Mouse (Mus musculus) stomach, embryonic 14.5 days (tissue): Measurements from ENCODE around the gene Gm20388. TPM values are rescaled to one million over a fixed set of nuclear protein-coding genes. Genes with fewer than 3 reads are reported as not detected.
"Not testable (repeated sequence)": the region's sequence is repeated elsewhere in the genome, so short reads cannot be mapped to it uniquely, and the experiment has no call there.

Experiments
- ATAC-seq: fragments of 200-750 bp; cut with Nextera tagmentation; 2 replicates; pipeline ENCODE4 v1.8.0; 2017; ENCODE audit warnings: low read depth, moderate TSS enrichment; ENCODE audit not compliant: insufficient number of reproducible peaks, insufficient read depth, low FRiP score
- H3K27ac ChIP-seq: fragments of 300-500 bp; sonication (generic); 2 replicates; pipeline ENCODE4 v1.5.1; 2014; ENCODE audit warnings: mild to moderate bottlenecking, low read length, moderate library complexity, mixed read lengths
- H3K27me3 ChIP-seq: fragments of 300-500 bp; sonication (generic); 2 replicates; pipeline ENCODE4 v1.6.1; 2014; ENCODE audit warnings: low read length, control low read depth, mixed read lengths; ENCODE audit not compliant: control insufficient read depth, insufficient read depth
- H3K36me3 ChIP-seq: fragments of 300-500 bp; sonication (generic); 2 replicates; pipeline ENCODE4 v1.6.1; 2014; ENCODE audit warnings: mild to moderate bottlenecking, control low read depth, low read length, moderate library complexity, mixed read lengths; ENCODE audit not compliant: control insufficient read depth, insufficient read depth
- H3K4me1 ChIP-seq: fragments of 300-500 bp; sonication (generic); 2 replicates; pipeline ENCODE4 v1.6.1; 2014; ENCODE audit warnings: low read length, control low read depth, mixed read lengths; ENCODE audit not compliant: control insufficient read depth, insufficient read depth
- H3K4me2 ChIP-seq: fragments of 300-500 bp; sonication (generic); replicated peaks from 2 replicates; pipeline ENCODE4 v1.6.1; 2014; ENCODE audit warnings: low read depth, low read length, control low read depth
- H3K4me3 ChIP-seq: fragments of 300-500 bp; sonication (generic); 2 replicates; pipeline ENCODE4 v1.5.1; 2014; ENCODE audit warnings: low read depth, low read length, control low read depth
- H3K9ac ChIP-seq: fragments of 300-500 bp; sonication (generic); replicated peaks from 2 replicates; pipeline ENCODE4 v1.6.1; 2014; ENCODE audit warnings: low read depth, mild to moderate bottlenecking, control low read depth, low read length, moderate library complexity, mixed read lengths
- H3K9me3 ChIP-seq: fragments of 300-500 bp; sonication (generic); 2 replicates; pipeline ENCODE4 v1.6.1; 2016; ENCODE audit warnings: low read depth, low read length, control low read depth; ENCODE audit not compliant: control insufficient read depth
- whole genome bisulfite sequencing: fragments of 180-500 bp; shearing (Covaris S2); extraction: QIAGEN DNeasy Blood & Tissue Kit; methylation state at CpG from one replicate; pipeline ENCODE4 v1.1.7; 2014; 5-methylcytosine and 5-hydroxymethylcytosine counted together
- polyA plus RNA-seq: library from polyadenylated mRNA; unstranded; fragments of >200 nt; fragmentation: Nextera tagmentation; extraction: Ambion mirVana; gene quantifications from 2 replicates; pipeline ENCODE4 v1.2.1, GENCODE M21; 2014

The Gm20388 gene
- polyA plus RNA-seq, 1 experiment from 2014 or later, result 11.4 TPM

DNA sequence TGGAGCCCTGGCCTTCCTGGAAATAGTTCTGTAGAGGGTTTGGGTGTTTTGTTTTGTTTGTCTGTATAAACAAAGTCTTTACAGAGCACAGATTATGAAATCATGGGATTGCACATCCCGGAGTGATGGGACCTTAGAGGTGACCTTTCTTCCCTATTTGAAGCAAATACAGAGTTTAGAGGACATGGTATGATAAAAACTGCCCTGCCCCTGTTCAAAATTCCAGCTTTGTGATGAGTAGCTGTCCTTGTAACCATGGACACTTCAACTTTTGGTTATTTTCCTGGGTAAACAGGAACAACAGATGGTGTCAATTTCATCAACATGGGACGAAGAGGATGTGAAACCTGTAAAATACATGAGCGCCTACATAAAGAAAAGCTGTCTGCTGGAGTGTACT is 3133.3 kb downstream of the Gm20388 start:
- H3K9ac ChIP-seq, result no peak overlapping the region
- no peak overlapping the region for H3K4me3 ChIP-seq
- WGBS, result 80% methylated on average over 3 of the region's 3 CpGs
- no peaks in the 10 kb centered on the region for H3K27me3 ChIP-seq
- ATAC-seq, result no peak
- H3K4me1 ChIP-seq, result peaks cover 23% of the 10 kb centered on the region
- H3K36me3 ChIP-seq, result peaks cover 4% of the 10 kb centered on the region; the same call in 1 of the 2 replicates
- H3K4me2 ChIP-seq, result no peak overlapping the region
- no peak overlapping the region for H3K27ac ChIP-seq
- no peaks in the 10 kb centered on the region for H3K9me3 ChIP-seq

DNA sequence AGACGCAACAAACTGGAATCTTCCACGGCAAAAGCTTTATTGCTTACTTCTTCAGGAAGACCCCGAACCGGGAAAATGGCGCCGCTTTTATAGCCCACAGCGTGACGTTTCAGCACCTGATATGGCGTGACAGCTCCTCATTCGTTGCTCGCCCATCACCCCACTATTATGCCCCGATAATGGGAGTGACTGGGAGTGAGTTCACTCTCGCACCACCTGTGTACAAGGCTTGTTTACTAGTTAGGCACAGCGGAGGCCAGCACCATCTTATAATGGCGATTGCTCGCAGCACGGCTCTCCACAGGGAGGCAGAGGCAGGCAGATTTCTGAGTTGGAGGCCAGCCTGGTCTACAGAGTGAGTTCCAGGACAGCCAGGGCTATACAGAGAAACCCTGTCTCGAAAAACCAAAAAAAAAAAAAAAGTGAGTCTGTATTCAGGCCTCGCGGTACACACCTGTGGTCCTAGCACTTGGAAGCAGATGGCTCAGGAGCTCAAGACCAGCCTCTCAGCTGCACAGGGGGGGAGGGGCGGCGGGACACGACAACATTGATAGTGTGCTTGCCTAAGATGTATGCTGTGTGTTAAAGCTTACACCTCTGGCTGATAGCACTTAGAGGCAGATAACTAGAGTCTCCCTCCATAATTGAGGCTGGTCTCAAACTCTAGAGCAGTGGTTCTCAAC is 3134.2 kb downstream of the Gm20388 start:
- H3K9ac ChIP-seq, H3K4me2 ChIP-seq, H3K27ac ChIP-seq, H3K4me3 ChIP-seq, H3K27me3 ChIP-seq, ATAC-seq, H3K36me3 ChIP-seq, H3K9me3 ChIP-seq: not testable (repeated sequence)
- H3K4me1 ChIP-seq, result peaks cover 18% of the 10 kb centered on the region
- WGBS, result 94% methylated on average over 23 of the region's 23 CpGs

DNA sequence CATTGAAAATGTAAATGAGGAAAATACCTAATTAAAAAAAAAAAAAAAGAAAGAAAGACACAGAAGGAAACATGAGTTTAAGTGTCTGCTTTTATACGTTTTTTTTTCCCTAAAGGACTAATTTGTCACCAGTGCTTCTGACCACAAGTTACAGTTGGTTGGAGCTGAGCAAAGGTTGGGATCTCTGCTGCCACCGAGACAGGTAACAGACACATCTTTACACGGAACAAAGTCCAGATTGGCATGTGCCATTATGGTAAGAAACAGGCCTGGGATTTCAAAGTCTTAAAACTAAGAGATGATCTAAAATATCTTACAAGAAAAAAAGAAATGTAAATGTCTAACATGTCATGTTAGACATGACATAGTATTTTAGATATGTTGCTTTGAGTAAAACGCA is 3136.1 kb downstream of the Gm20388 start:
- WGBS, result 71% methylated on average over 4 of the region's 4 CpGs
- H3K9ac ChIP-seq, result no peak overlapping the region
- no peak overlapping the region for H3K27ac ChIP-seq

DNA sequence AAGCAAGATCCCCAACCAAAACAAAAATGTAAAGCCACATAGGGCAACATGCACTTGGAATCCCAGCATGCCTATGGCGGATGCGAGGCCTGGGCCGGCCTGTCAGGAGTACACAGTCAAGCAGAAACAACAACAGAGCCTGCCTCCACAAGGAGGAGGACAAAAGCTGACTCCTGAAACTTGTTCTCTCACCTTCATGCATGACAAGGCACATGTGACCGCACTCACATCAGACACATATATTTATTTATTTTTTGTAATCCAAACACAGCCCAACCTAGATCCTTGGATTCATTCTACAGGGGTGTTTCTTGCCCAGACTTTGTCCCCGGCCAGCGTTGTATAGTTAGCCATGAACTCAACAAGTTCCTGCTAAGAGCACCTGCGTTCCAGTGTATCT is 3137.2 kb downstream of the Gm20388 start:
- H3K9ac ChIP-seq, result no peak overlapping the region
- H3K4me1 ChIP-seq, result peaks cover 11% of the 10 kb centered on the region; the same call in 1 of the 2 replicates
- H3K9me3 ChIP-seq, result no peaks in the 10 kb centered on the region
- ATAC-seq, result no peak
- H3K4me3 ChIP-seq, result no peak overlapping the region
- no peak overlapping the region for H3K4me2 ChIP-seq
- peaks cover 4% of the 10 kb centered on the region; the same call in 1 of the 2 replicates for H3K36me3 ChIP-seq
- H3K27me3 ChIP-seq, result no peaks in the 10 kb centered on the region
- 83% methylated on average over 7 of the region's 7 CpGs for WGBS
- no peak overlapping the region for H3K27ac ChIP-seq

More for the DNA sequence above, 3136.1 kb downstream of the Gm20388 start:
- no peak overlapping the region for H3K4me3 ChIP-seq
- no peak overlapping the region for H3K4me2 ChIP-seq
- H3K27me3 ChIP-seq, result no peaks in the 10 kb centered on the region
- no peaks in the 10 kb centered on the region for H3K9me3 ChIP-seq
- H3K4me1 ChIP-seq, result peaks cover 9% of the 10 kb centered on the region; the same call in 1 of the 2 replicates
- ATAC-seq, result no peak
- H3K36me3 ChIP-seq, result peaks cover 4% of the 10 kb centered on the region; the same call in 1 of the 2 replicates

GRCm38 (mm10) chr8:123048402-123048801 is 3137.8 kb downstream of the Gm20388 start:
- ATAC-seq, result no peak
- peaks cover 4% of the 10 kb centered on the region; the same call in 1 of the 2 replicates for H3K36me3 ChIP-seq
- no peaks in the 10 kb centered on the region for H3K27me3 ChIP-seq
- H3K9ac ChIP-seq, result no peak overlapping the region
- H3K27ac ChIP-seq, result no peak overlapping the region
- H3K4me2 ChIP-seq, result no peak overlapping the region
- H3K4me1 ChIP-seq, result peaks cover 8% of the 10 kb centered on the region; the same call in 1 of the 2 replicates
- no peaks in the 10 kb centered on the region for H3K9me3 ChIP-seq
- 90% methylated on average over 7 of the region's 7 CpGs for WGBS
- no peak overlapping the region for H3K4me3 ChIP-seq

DNA sequence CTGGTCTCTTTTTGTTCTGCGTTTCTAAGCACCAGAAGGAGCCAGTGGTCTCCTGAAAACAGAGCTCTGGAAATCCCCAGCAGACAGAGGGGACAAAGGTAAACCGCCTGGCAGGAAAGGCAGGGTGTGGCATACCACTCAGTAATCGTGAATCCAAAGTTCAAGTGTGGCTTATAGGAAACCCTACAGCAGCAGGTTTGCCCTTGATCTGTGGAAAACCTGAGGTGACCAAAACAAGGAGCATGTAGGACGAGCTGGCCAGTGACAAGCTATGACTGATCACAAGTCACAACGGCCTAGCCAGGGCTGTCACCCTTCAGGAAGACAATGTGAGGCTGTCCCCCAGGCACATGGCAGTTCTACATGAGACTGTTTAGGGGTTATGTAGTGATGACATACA is 3140.8 kb downstream of the Gm20388 start:
- WGBS, result 59% methylated on average over 5 of the region's 5 CpGs
- H3K27ac ChIP-seq, result no peak overlapping the region; the same call in 1 of the 2 replicates
- H3K4me1 ChIP-seq, result 0 out of 2 replicates have a peak, but pooled peaks cover 2% of the 10 kb centered on the region
- no peak overlapping the region for H3K4me2 ChIP-seq
- peak; percentile 56; the same call in 1 of the 2 replicates for ATAC-seq
- no peak overlapping the region for H3K9ac ChIP-seq
- no peaks in the 10 kb centered on the region for H3K36me3 ChIP-seq
- no peaks in the 10 kb centered on the region for H3K27me3 ChIP-seq
- no peaks in the 10 kb centered on the region for H3K9me3 ChIP-seq
- no peak overlapping the region for H3K4me3 ChIP-seq

GRCm38 (mm10) chr8:123062721-123063120 is 3152.1 kb downstream of the Gm20388 start, which contains the start of gene Spg7:
TSS of gene Spg7 (plus strand) at chr8:123062942.
- H3K4me3 ChIP-seq, result no peak within 1 kb of the TSS
- H3K27ac ChIP-seq, result no peak within 1 kb of the TSS
- no peaks in the 10 kb centered on the region for H3K9me3 ChIP-seq
- H3K36me3 ChIP-seq, result peaks cover 8% of the 10 kb centered on the region; the same call in 1 of the 2 replicates
- H3K4me1 ChIP-seq, result peaks cover 15% of the 10 kb centered on the region
- ATAC-seq, result no peak
- no peaks in the 10 kb centered on the region for H3K27me3 ChIP-seq
- no peak within 1 kb of the TSS for H3K9ac ChIP-seq
- 70% methylated on average over 7 of the region's 7 CpGs for WGBS
- no peak within 1 kb of the TSS for H3K4me2 ChIP-seq

- no peaks in the 10 kb centered on the region for H3K27me3 ChIP-seq
- no peak for ATAC-seq
- H3K27ac ChIP-seq, result no peak overlapping the region
- WGBS, result 81% methylated on average over 4 of the region's 4 CpGs
- H3K9ac ChIP-seq, result no peak overlapping the region
- H3K4me1 ChIP-seq, result peaks cover 15% of the 10 kb centered on the region
- no peak overlapping the region for H3K4me2 ChIP-seq
- no peak overlapping the region for H3K4me3 ChIP-seq
- no peaks in the 10 kb centered on the region for H3K9me3 ChIP-seq
- peaks cover 9% of the 10 kb centered on the region; the same call in 1 of the 2 replicates for H3K36me3 ChIP-seq
Measured at GRCm38 (mm10) chr8:123064072-123064471, 3153.4 kb downstream of the Gm20388 start.
